Comparison of ENCODE assay signal across 21 mouse cellular contexts in the genomic region with DNA sequence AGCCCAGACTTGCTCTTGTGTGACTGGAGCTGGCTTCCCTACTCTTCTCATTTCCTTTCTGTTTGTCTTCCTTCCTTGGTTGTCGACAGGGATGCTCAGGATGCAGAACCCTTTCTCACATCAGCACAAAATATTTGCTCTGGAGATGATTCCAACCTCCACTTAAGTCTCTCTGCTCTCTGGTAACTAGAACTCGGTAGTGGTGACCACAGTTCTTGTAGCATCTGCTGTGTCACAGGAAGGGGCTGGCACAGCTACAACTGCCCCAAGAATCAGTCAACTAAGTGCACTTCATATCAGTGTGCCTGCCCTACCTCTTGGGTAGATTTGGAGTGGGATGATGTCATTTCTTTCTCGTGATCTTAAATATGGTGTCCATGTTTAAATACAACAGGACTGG. TPM values are rescaled to one million over a fixed set of nuclear protein-coding genes. Genes with fewer than 3 reads are reported as not detected.
"Had no signal": no experiment of that assay in that cellular context is flagged by ENCODE, and none has a peak within 500 bp of the region (broad histone marks: within the 10 kb centered on the region; RNA-seq: fewer than 3 reads in every experiment).

No protein-coding gene starts in this region.

- DNase-seq: kidney, adult 2 months; kidney, postnatal 14 days; layer of hippocampus, adult 9-11 months; layer of hippocampus, postnatal 36 days; lung, embryonic 14.5 days; lung, postnatal 10 days; right cerebral cortex, postnatal 14 days; thymus, adult 2 months; thymus, postnatal 25 days had no signal

- H3K27me3 ChIP-seq: kidney, embryonic 15.5 days had no signal

- H3K36me3 ChIP-seq: kidney, embryonic 15.5 days; limb, embryonic 15.5 days; liver, embryonic 12.5 days; midbrain, embryonic 13.5 days had no signal

- H3K4me1 ChIP-seq: kidney, embryonic 15.5 days; limb, embryonic 15.5 days; liver, embryonic 12.5 days; midbrain, embryonic 13.5 days had no signal

- H3K9me3 ChIP-seq: kidney, embryonic 15.5 days; limb, embryonic 15.5 days; liver, embryonic 12.5 days; midbrain, embryonic 13.5 days had no signal

- H3K4me3 ChIP-seq: kidney, embryonic 15.5 days; limb, embryonic 15.5 days; liver, embryonic 12.5 days; midbrain, embryonic 13.5 days had no signal

- ATAC-seq: intestine, embryonic 16.5 days; liver, embryonic 12.5 days; midbrain, embryonic 13.5 days had no signal

RNA-seq across cellular contexts. Expression of gene Btnl2, which starts 8.6 kb away (rescaled TPM):
- total RNA-seq: midbrain, postnatal 0 days had no signal
- polyA plus RNA-seq: limb, embryonic 11.5 days; midbrain, embryonic 13.5 days; midbrain, postnatal 0 days; neural tube, embryonic 14.5 days had no signal

RNA-seq across cellular contexts. Expression of gene H2-Eb2, which starts 20.6 kb away (rescaled TPM):
- total RNA-seq: layer of hippocampus, postnatal 36 days; left cerebral cortex, adult 8-10 months; left cerebral cortex, postnatal 25 days had no signal
- polyA plus RNA-seq: intestine, embryonic 16.5 days; kidney, embryonic 15.5 days; limb, embryonic 15.5 days; liver, embryonic 12.5 days; liver, embryonic 16.5 days; lung, embryonic 14.5 days; midbrain, embryonic 13.5 days; stomach, embryonic 14.5 days had no signal

RNA-seq across cellular contexts. Expression of gene Btnl1, which starts 30.9 kb away (rescaled TPM):
- total RNA-seq: layer of hippocampus, postnatal 36 days; left cerebral cortex, adult 8-10 months; left cerebral cortex, postnatal 25 days; midbrain, postnatal 0 days had no signal
- polyA plus RNA-seq: kidney, adult 2 months; kidney, embryonic 15.5 days; limb, embryonic 11.5 days; limb, embryonic 15.5 days; liver, embryonic 12.5 days; lung, embryonic 14.5 days; midbrain, embryonic 13.5 days; midbrain, postnatal 0 days; neural tube, embryonic 14.5 days; stomach, embryonic 14.5 days had no signal
